Mouse (Mus musculus): ENCODE results near the gene Defb5. TPM values are rescaled to one million over a fixed set of nuclear protein-coding genes. Genes with fewer than 3 reads are reported as not detected.
"Not testable (repeated sequence)": the region's sequence is repeated elsewhere in the genome, so short reads cannot be mapped to it uniquely, and the experiment has no call there.

Gene Defb5
- polyA plus RNA-seq (2014; fragmentation: Nextera tagmentation; extraction: Ambion mirVana): not detected in 2 replicates

- H3K4me2 ChIP-seq (ENCODE audit: low read length): no peak within 1 kb of the TSS
- no peak within 1 kb of the TSS for H3K27ac ChIP-seq (replicated peaks; ENCODE audit: low read depth, low read length)
- H3K9me3 ChIP-seq (ENCODE audit: control insufficient read depth, low read length): no peaks in the 10 kb centered on the region
- no peaks in the 10 kb centered on the region for H3K27me3 ChIP-seq (ENCODE audit: control insufficient read depth, insufficient read depth, low read length)
- ATAC-seq (ENCODE audit: low FRiP score, low TSS enrichment) (no peak), DNase-seq (no peak)
- no peaks in the 10 kb centered on the region for H3K36me3 ChIP-seq (ENCODE audit: control insufficient read depth, insufficient read depth, low read length)
- no peak within 1 kb of the TSS for H3K9ac ChIP-seq (replicated peaks; ENCODE audit: low read length)
- no peaks in the 10 kb centered on the region for H3K4me1 ChIP-seq (ENCODE audit: control insufficient read depth, insufficient read depth, low read length)
- 95% methylated on average over 5 of the region's 5 CpGs for WGBS
- no peak within 1 kb of the TSS for H3K4me3 ChIP-seq (replicated peaks; ENCODE audit: low read depth, low read length)
Observed at GRCm38 (mm10) chr8:19247280-19247679, at the start of gene Defb5. TSS of gene Defb5 (plus strand) at chr8:19247580.

- H3K4me3 ChIP-seq (replicated peaks; ENCODE audit: low read depth, low read length): no peak within 1 kb of the TSS
- ATAC-seq (ENCODE audit: low FRiP score, low TSS enrichment): no peak
- no peaks in the 10 kb centered on the region for H3K4me1 ChIP-seq (ENCODE audit: control insufficient read depth, insufficient read depth, low read length)
- H3K27ac ChIP-seq (replicated peaks; ENCODE audit: low read depth, low read length): no peak within 1 kb of the TSS
- H3K36me3 ChIP-seq (ENCODE audit: control insufficient read depth, insufficient read depth, low read length): no peaks in the 10 kb centered on the region
- H3K9ac ChIP-seq (replicated peaks; ENCODE audit: low read length): no peak within 1 kb of the TSS
- no peaks in the 10 kb centered on the region for H3K27me3 ChIP-seq (ENCODE audit: control insufficient read depth, insufficient read depth, low read length)
- H3K9me3 ChIP-seq (ENCODE audit: control insufficient read depth, low read length): no peaks in the 10 kb centered on the region
- whole genome bisulfite sequencing: 67% methylated on average over 1 of the region's 1 CpGs
- DNase-seq: no peak
- no peak within 1 kb of the TSS for H3K4me2 ChIP-seq (ENCODE audit: low read length)
Observed at GRCm38 (mm10) chr8:19225161-19225560, 22.2 kb upstream of the Defb5 start, which contains the start of gene Defb6. TSS of gene Defb6 (plus strand) at chr8:19225478.

- Histone ChIP-seq H3K9ac (replicated peaks; ENCODE audit: low read length) (no peak overlapping the region), H3K4me3 (replicated peaks; ENCODE audit: low read depth, low read length) (no peak overlapping the region), H3K27me3 (ENCODE audit: control insufficient read depth, insufficient read depth, low read length) (no peaks in the 10 kb centered on the region), H3K4me2 (ENCODE audit: low read length) (no peak overlapping the region), H3K4me1 (ENCODE audit: control insufficient read depth, insufficient read depth, low read length) (no peaks in the 10 kb centered on the region), H3K9me3 (ENCODE audit: control insufficient read depth, low read length) (no peaks in the 10 kb centered on the region), H3K36me3 (ENCODE audit: control insufficient read depth, insufficient read depth, low read length) (no peaks in the 10 kb centered on the region), H3K27ac (replicated peaks; ENCODE audit: low read depth, low read length) (no peak overlapping the region)
- no peak for ATAC-seq (ENCODE audit: low FRiP score, low TSS enrichment)
- WGBS: 59% methylated on average over 1 of the region's 1 CpGs
- no peak for DNase-seq
Observed at GRCm38 (mm10) chr8:19238101-19238500, 9.3 kb upstream of the Defb5 start.

GRCm38 (mm10) chr8:19239616-19240015 is 7.8 kb upstream of the Defb5 start, which contains the start of gene Defb46:
TSS of gene Defb46 (plus strand) at chr8:19239916.
- 80% methylated on average over 2 of the region's 2 CpGs for WGBS
- Histone ChIP-seq H3K4me2 (ENCODE audit: low read length) (no peak within 1 kb of the TSS), H3K4me1 (ENCODE audit: control insufficient read depth, insufficient read depth, low read length) (no peaks in the 10 kb centered on the region), H3K4me3 (replicated peaks; ENCODE audit: low read depth, low read length) (no peak within 1 kb of the TSS), H3K9me3 (ENCODE audit: control insufficient read depth, low read length) (no peaks in the 10 kb centered on the region), H3K27ac (replicated peaks; ENCODE audit: low read depth, low read length) (no peak within 1 kb of the TSS), H3K27me3 (ENCODE audit: control insufficient read depth, insufficient read depth, low read length) (no peaks in the 10 kb centered on the region), H3K9ac (replicated peaks; ENCODE audit: low read length) (no peak within 1 kb of the TSS), H3K36me3 (ENCODE audit: control insufficient read depth, insufficient read depth, low read length) (no peaks in the 10 kb centered on the region)
- no peak for DNase-seq
- no peak for ATAC-seq (ENCODE audit: low FRiP score, low TSS enrichment)

- Histone ChIP-seq H3K27ac (replicated peaks; ENCODE audit: low read depth, low read length) (no peak overlapping the region), H3K27me3 (ENCODE audit: control insufficient read depth, insufficient read depth, low read length) (no peaks in the 10 kb centered on the region), H3K4me2 (ENCODE audit: low read length) (no peak overlapping the region), H3K4me3 (replicated peaks; ENCODE audit: low read depth, low read length) (no peak overlapping the region), H3K9ac (replicated peaks; ENCODE audit: low read length) (no peak overlapping the region), H3K9me3 (ENCODE audit: control insufficient read depth, low read length) (peaks cover 5% of the 10 kb centered on the region; the same call in 1 of the 2 replicates), H3K36me3 (ENCODE audit: control insufficient read depth, insufficient read depth, low read length) (no peaks in the 10 kb centered on the region), H3K4me1 (ENCODE audit: control insufficient read depth, insufficient read depth, low read length) (no peaks in the 10 kb centered on the region)
- no peak for ATAC-seq (ENCODE audit: low FRiP score, low TSS enrichment)
- DNase-seq: no peak
Observed at GRCm38 (mm10) chr8:19258136-19258535, 10.8 kb downstream of the Defb5 start.

- Histone ChIP-seq H3K4me2 (ENCODE audit: low read length) (no peak overlapping the region), H3K4me3 (replicated peaks; ENCODE audit: low read depth, low read length) (no peak overlapping the region), H3K27ac (replicated peaks; ENCODE audit: low read depth, low read length) (no peak overlapping the region), H3K36me3 (ENCODE audit: control insufficient read depth, insufficient read depth, low read length) (no peaks in the 10 kb centered on the region), H3K9me3 (ENCODE audit: control insufficient read depth, low read length) (peaks cover 5% of the 10 kb centered on the region; the same call in 1 of the 2 replicates), H3K9ac (replicated peaks; ENCODE audit: low read length) (no peak overlapping the region), H3K4me1 (ENCODE audit: control insufficient read depth, insufficient read depth, low read length) (no peaks in the 10 kb centered on the region), H3K27me3 (ENCODE audit: control insufficient read depth, insufficient read depth, low read length) (no peaks in the 10 kb centered on the region)
- DNase-seq (no peak), ATAC-seq (ENCODE audit: low FRiP score, low TSS enrichment) (no peak)
- WGBS: 51% methylated on average over 3 of the region's 3 CpGs
Observed at GRCm38 (mm10) chr8:19259667-19260066, 12.3 kb downstream of the Defb5 start.

- H3K4me2 ChIP-seq (ENCODE audit: low read length); H3K27ac ChIP-seq (replicated peaks; ENCODE audit: low read depth, low read length); H3K36me3 ChIP-seq (ENCODE audit: control insufficient read depth, insufficient read depth, low read length); H3K4me3 ChIP-seq (replicated peaks; ENCODE audit: low read depth, low read length); ATAC-seq (ENCODE audit: low FRiP score, low TSS enrichment); H3K27me3 ChIP-seq (ENCODE audit: control insufficient read depth, insufficient read depth, low read length); H3K9me3 ChIP-seq (ENCODE audit: control insufficient read depth, low read length); H3K4me1 ChIP-seq (ENCODE audit: control insufficient read depth, insufficient read depth, low read length); DNase-seq; H3K9ac ChIP-seq (replicated peaks; ENCODE audit: low read length): not testable (repeated sequence)
- WGBS: 45% methylated on average over 2 of the region's 2 CpGs
Observed at GRCm38 (mm10) chr8:19293060-19293459, 45.7 kb downstream of the Defb5 start, which contains the start of gene Defb3. TSS of gene Defb3 (plus strand) at chr8:19293360.

GRCm38 (mm10) chr8:19298361-19298760 is 51.0 kb downstream of the Defb5 start:
- H3K36me3 ChIP-seq (ENCODE audit: control insufficient read depth, insufficient read depth, low read length); H3K9me3 ChIP-seq (ENCODE audit: control insufficient read depth, low read length); H3K4me3 ChIP-seq (replicated peaks; ENCODE audit: low read depth, low read length); H3K9ac ChIP-seq (replicated peaks; ENCODE audit: low read length); H3K4me2 ChIP-seq (ENCODE audit: low read length); H3K27me3 ChIP-seq (ENCODE audit: control insufficient read depth, insufficient read depth, low read length); H3K4me1 ChIP-seq (ENCODE audit: control insufficient read depth, insufficient read depth, low read length); ATAC-seq (ENCODE audit: low FRiP score, low TSS enrichment); DNase-seq; H3K27ac ChIP-seq (replicated peaks; ENCODE audit: low read depth, low read length): not testable (repeated sequence)
- WGBS: 58% methylated on average over 3 of the region's 3 CpGs

Data from midbrain, embryonic 14.5 days (tissue).